Mouse (Mus musculus): ENCODE measurements at regions not wholly inside any gene's neighbourhood (a gene's known extent, or its start where the extent isn't known, plus 50 kb on each side); places are given as distances from the start of the nearest gene placed in this dataset.

GRCm38 (mm10) chr13:41694749-41695419 lies 89.2 kb downstream of the Tmem170b start:
- TF ChIP-seq CTCF (IDR thresholded peaks at IDR 0.05; ENCODE audit: insufficient read depth, low read length) (no peak), POLR2A (IDR thresholded peaks at IDR 0.05; ENCODE audit: borderline replicate concordance, extremely low read depth, low read depth, low read length) (no peak)
